Mouse (Mus musculus) erythroblast, embryonic 14.5 days (primary cell): ENCODE results near the gene Pex14.

Experiments used
- GATA1 ChIP-seq: IDR thresholded peaks from 2 replicates; pipeline ENCODE4 v1.6.1; 2012; ENCODE audit warnings: low read length, inconsistent platforms, mixed read lengths
- TAL1 ChIP-seq: IDR thresholded peaks from 3 replicates; pipeline ENCODE4 v1.6.1; 2012; ENCODE audit warnings: low read length, inconsistent platforms, mixed read lengths

GRCm38 (mm10) chr4:149123432-149123831 lies 23.8 kb upstream of the Pex14 start:
- TF ChIP-seq GATA1 (no peak), TAL1 (no peak)
